Mouse (Mus musculus) kidney, postnatal 25 days (tissue): ENCODE measurements around the gene Ttc7.

ENCODE experiments used
- DNase-seq, 2 experiments: peaks; one replicate each; pipeline ENCODE4 v3.0.0; 2021; ENCODE audit warnings: mixed read lengths in 2 of 2

Gene Ttc7

GRCm38 (mm10) chr17:87314530-87314946 is 31.9 kb downstream of the Ttc7 start:
- DNase-seq = peak; percentile 56 to 74

GRCm38 (mm10) chr17:87315021-87315531 is 32.4 kb downstream of the Ttc7 start:
- DNase-seq = peak; percentile 91 to 95

DNA sequence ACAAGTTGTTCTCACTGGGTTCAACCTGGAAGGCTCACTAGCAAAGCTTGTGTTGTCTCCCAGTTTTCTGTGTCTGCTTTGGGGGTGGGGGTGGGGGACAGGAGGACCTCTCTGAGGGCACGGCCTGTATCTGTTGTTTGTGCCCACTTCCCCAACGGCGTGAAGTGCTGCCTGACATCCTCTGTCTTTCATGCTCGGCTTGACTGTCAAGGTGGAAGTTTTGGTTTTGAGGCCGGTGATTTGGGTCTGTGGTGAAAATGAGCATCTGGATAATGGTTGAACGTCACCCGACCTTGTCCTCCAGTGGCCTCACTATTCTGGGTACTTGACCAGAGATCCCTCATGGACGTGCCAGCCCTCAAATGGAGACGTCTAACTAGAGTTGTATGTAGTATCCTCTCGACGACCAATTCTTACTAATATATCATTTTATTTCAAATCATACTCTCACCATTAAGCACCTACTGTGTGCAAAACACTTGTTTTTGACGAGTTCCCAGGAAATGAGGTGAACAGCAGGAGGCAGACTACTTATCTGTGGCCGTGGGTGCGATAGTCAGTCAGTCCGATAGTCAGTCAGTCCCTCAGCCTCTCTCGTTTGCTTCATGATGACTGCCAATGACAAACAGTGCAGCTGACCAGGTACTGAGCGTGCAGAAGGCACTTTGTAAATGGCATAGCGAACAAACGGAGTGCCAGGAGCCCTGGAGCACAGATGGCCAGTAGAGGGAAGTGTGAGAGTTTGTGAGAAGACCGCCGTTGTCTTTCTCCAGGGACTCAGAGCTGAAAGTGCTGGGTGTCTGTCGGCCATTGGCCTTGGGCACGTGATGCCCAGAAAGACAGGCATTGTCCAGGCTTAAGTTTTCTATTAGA is 33.4 kb downstream of the Ttc7 start:
- DNase-seq = no peak

DNA sequence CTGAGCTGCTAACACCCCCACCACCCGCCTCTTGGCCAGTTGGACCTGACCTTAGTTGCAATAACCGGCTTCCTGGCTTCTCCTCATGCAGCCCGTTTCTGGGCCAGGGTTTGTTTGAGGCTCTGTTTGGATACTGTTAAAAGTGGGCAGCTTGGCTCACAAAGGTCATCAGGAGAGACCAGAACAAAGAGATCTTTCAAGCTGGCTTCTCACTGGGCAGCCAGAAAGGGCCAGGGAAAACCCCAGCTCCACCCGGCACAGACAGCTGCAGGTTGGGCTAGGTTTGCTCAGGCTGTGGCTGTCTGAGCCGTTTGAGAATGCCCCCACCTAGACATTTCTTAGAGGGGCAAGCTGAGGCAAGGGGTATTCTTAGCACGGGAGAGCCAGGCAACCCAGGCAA is 34.6 kb downstream of the Ttc7 start:
- DNase-seq = no peak

GRCm38 (mm10) chr17:87317947-87318346 is 35.3 kb downstream of the Ttc7 start:
- DNase-seq = no peak

DNA sequence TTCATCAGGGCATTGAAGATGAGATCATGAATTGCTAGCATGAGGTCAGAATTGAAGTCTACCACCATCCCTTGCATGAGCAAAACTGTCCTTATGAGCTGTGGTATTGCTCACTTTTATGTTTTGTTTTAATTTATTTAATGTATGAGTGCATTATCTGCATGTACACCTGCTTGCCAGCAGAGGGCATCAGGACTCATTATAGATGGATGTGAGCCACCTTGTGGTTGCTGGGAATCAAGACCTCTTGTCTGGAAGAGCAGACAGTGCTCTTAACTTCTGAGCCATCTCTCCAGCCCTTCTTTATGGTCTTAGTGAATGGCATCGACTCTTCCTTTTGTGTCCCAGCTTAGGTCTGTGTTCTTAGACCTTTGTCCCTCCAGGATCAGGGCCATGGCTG is 39.0 kb downstream of the Ttc7 start:
- DNase-seq = no peak

DNA sequence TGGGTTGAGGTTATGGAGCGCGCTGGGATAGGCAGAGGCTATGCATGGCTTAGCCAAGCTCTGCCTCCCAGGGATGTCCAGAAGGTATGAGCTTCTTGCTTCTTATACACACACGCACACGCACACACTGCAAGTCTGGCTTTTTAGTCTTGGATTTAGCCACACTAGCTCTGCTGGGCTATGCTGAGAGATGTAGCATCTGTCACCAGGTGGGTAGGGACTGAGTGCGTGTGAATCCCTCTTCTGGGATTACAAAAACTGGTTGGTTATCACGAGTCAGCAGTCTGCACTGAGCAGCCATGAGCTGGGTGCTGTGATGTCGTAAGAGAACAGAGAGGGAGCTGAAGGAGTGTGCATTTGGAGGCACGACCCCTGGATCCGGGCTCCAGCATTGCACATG is 40.5 kb downstream of the Ttc7 start:
- no peak for DNase-seq

- no peak for DNase-seq
These were observed 42.8 kb downstream of the Ttc7 start for GRCm38 (mm10) chr17:87325501-87325900.

DNA sequence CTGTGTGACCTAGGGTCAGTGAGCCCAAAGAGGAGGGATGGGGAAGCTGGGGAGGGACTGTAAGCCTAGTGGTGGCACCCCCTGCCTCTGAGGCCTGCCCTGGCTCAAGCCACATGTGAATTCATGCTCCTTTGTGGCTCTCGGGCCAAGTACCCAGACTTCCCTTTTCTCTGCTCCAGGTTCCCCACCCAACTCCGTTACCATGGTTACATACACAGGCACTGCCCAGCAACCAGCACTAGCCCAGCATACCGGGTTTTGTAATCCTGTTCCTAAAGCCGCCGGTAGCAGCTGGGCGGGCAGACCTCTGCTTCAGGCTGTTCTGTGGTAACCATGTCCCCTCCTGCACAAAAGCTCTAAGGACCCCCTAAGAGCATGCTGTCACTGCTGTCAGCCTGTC is 44.3 kb downstream of the Ttc7 start:
- peak in 1 of 2 experiments; percentile 50 for DNase-seq

DNA sequence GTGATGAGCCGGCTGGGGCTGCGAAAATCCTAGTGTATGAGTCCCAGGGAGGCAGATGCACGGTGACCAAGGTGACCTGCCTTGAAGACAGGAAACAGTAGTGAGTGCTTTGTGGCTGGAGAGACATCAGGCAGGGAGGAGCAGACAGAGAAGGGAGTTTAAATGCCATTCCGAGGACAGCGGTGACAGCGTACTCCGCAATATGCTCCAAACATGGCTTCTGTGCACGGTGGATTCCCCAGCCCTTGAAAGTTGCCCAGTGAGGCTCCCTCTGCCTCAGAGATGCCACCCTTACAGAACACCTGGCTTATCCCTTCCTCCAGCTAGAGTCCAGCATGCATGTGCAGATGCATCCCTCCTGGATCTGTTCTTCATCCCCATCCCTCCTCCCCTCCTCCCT is 45.0 kb downstream of the Ttc7 start:
- no peak for DNase-seq

GRCm38 (mm10) chr17:87328177-87328768 is 45.6 kb downstream of the Ttc7 start:
- DNase-seq = peak in 1 of 2 experiments; percentile 53

DNA sequence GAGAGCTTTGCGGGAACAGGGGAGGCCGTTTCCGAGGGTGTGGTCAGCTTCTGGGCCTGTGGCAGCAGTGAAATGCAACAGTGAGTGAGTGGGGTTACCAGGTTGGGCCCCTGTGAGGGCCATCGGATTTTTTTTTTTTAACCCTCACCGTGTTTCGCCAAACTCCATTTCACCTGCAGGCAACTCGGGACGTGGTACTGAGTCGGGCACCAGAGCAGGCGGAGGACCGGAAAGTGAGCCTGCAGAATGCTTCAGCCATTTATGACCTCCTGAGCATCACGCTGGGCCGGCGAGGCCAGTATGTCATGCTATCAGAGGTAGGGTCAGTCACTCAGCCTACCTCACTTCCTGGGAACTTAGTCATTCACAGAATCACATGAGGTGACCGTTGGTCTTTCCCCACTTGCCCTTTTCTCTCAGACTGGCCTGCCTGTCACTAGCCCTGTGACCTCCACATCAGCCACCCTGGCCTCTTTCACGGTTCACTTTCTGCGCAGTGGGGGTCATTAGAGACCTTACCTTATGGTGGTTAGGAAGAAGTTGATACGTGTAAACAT is 46.5 kb downstream of the Ttc7 start:
- peak in 1 of 2 experiments; percentile 39 for DNase-seq

DNA sequence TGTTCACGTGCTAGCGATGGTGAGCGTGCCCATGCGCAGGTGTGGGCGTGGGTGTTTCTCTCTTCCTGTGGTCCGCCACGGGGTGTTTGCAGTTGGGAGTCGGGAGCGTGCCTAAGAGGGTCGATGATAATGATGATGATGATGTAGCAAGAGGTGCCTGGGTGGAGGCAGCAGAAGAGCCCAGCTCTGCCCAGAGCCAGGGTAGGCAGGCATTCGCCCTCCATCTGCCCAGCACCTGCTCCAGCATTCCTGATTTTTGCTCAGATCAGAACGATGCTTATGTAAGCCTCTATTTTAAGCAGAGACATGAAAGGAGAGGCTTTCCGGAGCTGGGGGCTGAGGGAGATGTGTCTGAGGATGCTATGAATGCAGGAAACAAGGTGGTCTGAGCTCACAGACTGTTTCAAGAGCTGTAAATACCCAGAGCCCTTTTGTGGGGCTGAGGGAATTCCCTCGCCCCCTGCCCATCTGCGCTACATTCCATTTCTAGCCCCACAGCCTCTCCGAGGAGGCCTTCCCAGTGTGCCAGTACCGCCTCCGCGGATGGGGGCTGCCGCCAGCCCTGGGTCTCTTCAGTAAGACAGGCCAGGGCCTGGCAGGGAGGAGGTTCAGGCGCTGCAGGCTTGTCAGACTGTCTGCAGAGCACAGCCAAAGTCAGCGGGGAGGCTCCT is 47.7 kb downstream of the Ttc7 start:
- DNase-seq = no peak

DNA sequence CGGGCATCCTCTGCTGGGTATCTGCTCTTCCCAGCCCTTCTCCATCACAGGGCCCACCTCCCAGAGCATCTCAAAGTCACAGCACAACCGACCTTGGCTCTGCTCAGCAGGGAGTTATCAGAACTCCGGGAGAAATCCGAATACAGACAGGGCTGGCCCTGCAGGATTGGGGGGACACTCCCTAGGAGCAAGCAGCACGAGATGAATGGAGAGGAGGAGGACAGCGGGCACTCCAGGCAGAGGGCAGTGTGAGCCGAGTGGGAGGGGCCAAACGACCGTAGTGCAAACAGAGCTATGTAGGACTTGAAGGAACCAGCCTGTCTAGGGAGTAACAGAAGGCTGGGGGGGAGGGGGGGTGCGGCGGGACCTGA is 48.2 kb downstream of the Ttc7 start:
- DNase-seq = peak; percentile 40 to 70

DNA sequence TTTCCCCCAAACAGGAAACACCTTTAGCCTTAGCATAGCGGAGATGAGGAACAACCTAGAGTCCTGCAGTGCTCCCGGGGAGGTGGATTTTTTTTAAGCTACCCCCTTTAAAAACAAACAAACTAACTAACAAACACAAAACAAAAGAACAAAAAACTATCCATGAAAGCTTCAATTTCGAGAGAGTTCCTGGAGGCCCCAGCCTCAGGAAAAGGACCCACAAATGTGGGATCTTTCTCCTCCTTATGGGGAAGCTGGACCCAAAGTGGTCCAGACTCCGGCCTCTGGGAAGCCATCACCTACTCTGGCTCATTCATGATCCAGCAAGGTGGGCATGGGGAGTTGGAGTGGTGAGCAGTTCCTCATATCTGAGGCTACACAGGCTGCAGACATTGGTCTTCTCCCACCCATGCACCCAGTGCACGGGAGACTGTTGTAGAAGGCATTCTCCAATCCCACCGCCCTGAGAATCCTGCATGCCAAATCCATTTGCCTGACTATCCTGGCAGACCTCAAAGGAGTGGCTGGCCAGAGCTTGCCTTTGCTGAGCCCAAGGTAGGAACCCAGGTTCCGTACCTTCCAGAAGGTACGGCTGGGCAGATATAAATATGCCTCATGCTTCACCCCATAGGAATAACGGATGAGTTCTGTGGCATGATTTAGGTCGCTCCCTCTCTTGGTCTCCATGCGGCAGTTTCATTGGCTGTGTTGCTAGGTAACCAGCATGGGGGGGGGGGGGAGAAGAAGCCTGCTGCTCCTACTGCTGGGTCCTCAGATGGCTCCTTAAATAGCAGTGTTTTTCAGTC is 48.9 kb downstream of the Ttc7 start:
- DNase-seq = no peak

DNA sequence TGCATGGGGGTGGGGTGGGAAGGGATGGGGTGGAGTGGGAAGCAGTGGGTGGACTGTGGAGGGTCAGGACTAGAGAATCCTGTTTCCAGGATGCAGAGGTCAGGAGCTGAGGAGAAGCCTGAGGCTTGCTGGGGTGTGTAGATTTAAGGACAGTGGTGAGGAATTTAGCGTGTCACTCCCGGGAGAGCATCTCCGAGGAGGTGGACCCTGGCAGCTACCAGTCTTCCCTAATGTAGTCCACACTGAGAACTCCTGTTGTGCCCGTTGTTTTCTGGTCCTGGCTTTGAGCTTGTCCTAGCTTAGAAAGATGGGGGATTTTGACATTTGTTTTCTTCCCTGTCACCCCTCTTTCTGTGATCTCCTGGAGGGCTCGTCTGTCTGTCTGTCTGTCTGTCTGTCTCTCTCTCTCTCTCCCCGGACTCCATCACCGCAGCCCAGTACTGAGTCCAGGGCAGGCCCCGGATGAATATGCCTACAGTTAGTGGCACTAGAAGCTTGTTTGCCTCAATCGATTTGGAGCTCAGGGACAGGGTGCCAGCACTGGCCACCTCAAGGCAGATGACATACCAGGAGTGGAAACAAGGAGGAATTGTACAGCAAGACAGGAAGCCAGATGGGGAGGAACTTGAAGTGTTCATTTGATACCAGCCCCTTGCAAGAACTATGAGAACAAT is 49.6 kb downstream of the Ttc7 start:
- DNase-seq = no peak

DNA sequence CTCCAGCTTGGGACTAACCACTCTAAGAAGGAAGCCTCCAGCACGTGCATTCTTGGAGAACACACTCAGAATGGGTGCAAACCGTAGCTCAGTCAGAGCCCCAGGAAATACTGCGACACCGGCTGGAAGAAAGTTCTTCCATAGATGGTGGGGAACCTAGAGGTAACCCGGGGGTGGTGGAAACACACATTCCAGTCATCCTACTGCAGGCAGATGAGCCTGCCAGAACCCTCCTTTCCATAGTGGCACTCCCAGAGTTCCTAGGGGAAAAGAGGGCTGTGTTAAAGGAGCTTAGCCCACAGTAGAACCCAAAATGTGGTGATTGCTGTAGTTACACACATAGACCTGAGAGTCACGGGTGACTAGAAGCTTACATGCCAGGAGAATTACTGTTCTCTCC is 50.2 kb downstream of the Ttc7 start:
- DNase-seq = no peak

GRCm38 (mm10) chr17:87334162-87334561 is 51.5 kb downstream of the Ttc7 start:
- DNase-seq = no peak

GRCm38 (mm10) chr17:87335152-87335551 is 52.5 kb downstream of the Ttc7 start:
- no peak for DNase-seq

DNA sequence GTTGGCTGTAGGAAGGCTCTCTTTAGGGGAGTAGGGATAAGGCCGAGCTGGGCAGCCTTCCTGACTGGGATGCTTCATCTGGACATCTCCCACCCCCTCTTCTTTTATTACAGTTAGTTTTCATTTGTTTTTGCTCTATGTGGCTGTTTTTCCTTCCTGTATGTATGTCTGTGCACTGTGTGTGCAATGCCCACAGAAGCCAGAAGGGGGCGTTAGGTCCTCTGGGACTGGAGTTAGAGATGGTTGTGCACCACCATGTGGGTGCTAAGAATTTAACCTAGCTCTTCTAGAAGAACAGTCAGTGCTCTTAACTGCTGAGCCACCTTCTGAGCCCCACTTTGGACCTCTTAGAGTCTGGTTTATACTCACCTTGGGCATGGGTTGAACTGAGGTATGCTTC is 53.0 kb downstream of the Ttc7 start:
- no peak for DNase-seq

DNA sequence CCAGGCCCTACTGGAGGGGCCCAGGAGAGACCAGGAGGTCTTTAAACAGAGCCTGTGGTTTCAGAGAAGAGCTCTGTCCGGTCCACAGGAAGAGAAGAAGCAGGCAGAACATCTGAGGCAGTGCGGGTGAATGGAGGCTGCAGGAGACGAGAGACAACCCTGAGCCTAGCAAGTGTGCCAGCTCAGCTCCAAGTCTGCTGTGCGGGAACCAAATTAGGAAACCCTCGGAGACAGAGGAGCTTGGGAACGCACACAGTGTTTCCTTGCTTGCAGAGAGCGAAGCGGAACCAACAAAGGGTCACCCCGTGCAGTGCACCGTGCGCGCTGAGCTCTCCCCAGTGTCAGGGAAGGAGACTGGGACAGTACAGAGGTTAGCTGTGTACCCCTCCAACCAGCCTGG is 54.2 kb downstream of the Ttc7 start:
- no peak for DNase-seq

- DNase-seq = peak; percentile 53 to 73
These were observed 55.0 kb downstream of the Ttc7 start for GRCm38 (mm10) chr17:87337683-87338082.
